Mouse (Mus musculus) spleen, postnatal 4 days (tissue): Measurements from ENCODE around the gene Gpr68.
A peak's percentile ranks its signal among the peaks of the same experiment; 100 is the strongest.

Experiments used
- DNase-seq, 2 experiments: peaks; one replicate each; pipeline ENCODE4 v3.0.0; 2022; ENCODE audit warnings: low spot score in 2 of 2

Gene Gpr68

GRCm38 (mm10) chr12:100831629-100832325 lies 76.2 kb downstream of the Gpr68 start:
- DNase-seq, result peak in 1 of 2 experiments; percentile 17

- DNase-seq, result peak in 1 of 2 experiments; percentile 38
Observed at GRCm38 (mm10) chr12:100831021-100831420, 77.0 kb downstream of the Gpr68 start.
